Comparison of ENCODE assay signal across 9 mouse cellular contexts in the genomic region with DNA sequence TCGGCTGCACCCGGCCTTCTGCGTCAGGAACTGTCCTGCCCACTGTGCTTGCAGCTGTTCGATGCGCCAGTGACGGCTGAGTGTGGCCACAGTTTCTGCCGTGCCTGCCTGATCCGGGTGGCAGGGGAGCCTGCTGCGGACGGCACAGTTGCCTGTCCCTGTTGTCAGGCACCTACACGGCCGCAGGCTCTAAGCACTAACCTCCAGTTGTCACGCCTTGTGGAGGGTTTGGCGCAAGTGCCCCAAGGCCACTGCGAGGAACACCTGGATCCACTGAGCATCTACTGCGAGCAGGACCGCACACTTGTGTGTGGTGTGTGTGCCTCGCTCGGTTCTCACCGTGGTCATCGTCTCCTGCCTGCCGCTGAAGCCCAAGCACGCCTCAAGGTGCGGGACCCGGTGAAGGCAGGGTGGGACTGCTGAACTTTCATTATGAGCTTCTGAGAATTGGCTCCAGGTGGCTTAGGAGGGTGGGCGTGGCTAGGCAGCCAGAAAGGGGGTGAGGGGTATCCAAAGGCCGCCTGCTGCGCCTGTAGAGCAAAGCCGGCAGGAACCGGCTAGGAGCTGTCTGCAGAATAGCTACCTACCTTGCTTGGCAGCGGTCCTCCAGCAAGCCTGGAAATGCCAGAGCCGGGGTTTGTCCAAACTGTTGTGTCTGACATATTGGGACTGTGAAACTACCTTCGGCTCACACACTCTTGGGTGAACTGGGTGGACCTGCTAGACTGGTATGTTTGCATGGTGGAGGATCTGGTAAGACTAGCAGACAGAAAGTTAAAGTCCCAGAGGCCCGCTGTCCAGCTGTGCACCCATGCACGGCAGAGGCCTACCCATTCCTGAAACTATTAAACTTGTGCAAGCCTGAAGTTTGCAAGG. TPM values are rescaled to one million over a fixed set of nuclear protein-coding genes. Genes with fewer than 3 reads are reported as not detected.
DNase-seq lines count a peak whose midpoint lies in the region; ATAC-seq and TF ChIP-seq lines count a peak whose summit lies in the region.
"Had no signal": no experiment of that assay in that cellular context is flagged by ENCODE, and none has a peak within 500 bp of the region (broad histone marks: within the 10 kb centered on the region; RNA-seq: fewer than 3 reads in every experiment).

No protein-coding gene starts in this region.

- peak; percentile 34; the same call in 1 of the 2 replicates for ATAC-seq in heart, postnatal 0 days (ENCODE audit: insufficient read depth, low read depth)
- no peak for ATAC-seq in midbrain, embryonic 15.5 days (replicated peaks)
- ATAC-seq in monocyte, adult 5-6 weeks (replicated peaks; ENCODE audit: insufficient number of reproducible peaks, low FRiP score, low TSS enrichment, poor library complexity, severe bottlenecking) = no peak

- no peak for TF ChIP-seq CTCF in E14TG2a.4 (conservative IDR thresholded peaks at IDR 0.05; ENCODE audit: low read length)
- no peak for TF ChIP-seq CTCF in heart, postnatal 0 days (IDR thresholded peaks at IDR 0.05; ENCODE audit: low read depth)

- H3K27me3 ChIP-seq in E14TG2a.4 (ENCODE audit: insufficient read depth, low read length) = peaks cover 36% of the 10 kb centered on the region
- 0 out of 2 replicates have a peak, but pooled peaks cover 3% of the 10 kb centered on the region for H3K27me3 ChIP-seq in heart, postnatal 0 days (ENCODE audit: control insufficient read depth, insufficient read depth, low read length)
- no peaks in the 10 kb centered on the region; the same call in 1 of the 2 replicates for H3K27me3 ChIP-seq in midbrain, embryonic 15.5 days (replicated peaks)

- peak overlapping the region; percentile 78 for H3K4me3 ChIP-seq in E14TG2a.4 (replicated peaks; ENCODE audit: low read length)
- H3K4me3 ChIP-seq in heart, postnatal 0 days (ENCODE audit: low read depth, low read length) = peak overlapping the region; percentile 28
- H3K4me3 ChIP-seq in midbrain, embryonic 15.5 days = no peak overlapping the region

- TF ChIP-seq EP300 in heart, postnatal 0 days (IDR thresholded peaks at IDR 0.05; ENCODE audit: low read depth) = no peak

- 0 out of 2 replicates have a peak overlapping the region, but pooled peaks have one; percentile 23 for H3K9ac ChIP-seq in heart, postnatal 0 days (replicated peaks; ENCODE audit: low read depth, low read length)
- no peak overlapping the region for H3K9ac ChIP-seq in midbrain, embryonic 15.5 days
- H3K9ac ChIP-seq: liver, embryonic 14.5 days had no signal

- peak overlapping the region; percentile 78 for H3K27ac ChIP-seq in heart, postnatal 0 days (ENCODE audit: low read depth)
- no peak overlapping the region for H3K27ac ChIP-seq in midbrain, embryonic 15.5 days
- H3K27ac ChIP-seq: liver, embryonic 14.5 days had no signal

- WGBS in heart, postnatal 0 days = 33% methylated on average over 35 of the region's 35 CpGs
- 28% methylated on average over 35 of the region's 35 CpGs for WGBS in midbrain, embryonic 15.5 days

- DNase-seq in embryo, embryonic 11 days = peak; percentile 58
- DNase-seq in heart, postnatal 0 days (ENCODE audit: low spot score) = no peak
- peak; percentile 86 to 89 for DNase-seq in kidney, postnatal 36 days
- peak; percentile 80 for DNase-seq in yolk sac, embryonic 10.5 days (ENCODE audit: low spot score)
- DNase-seq in spleen, postnatal 10 days (ENCODE audit: low spot score in 2 of 2) = no peak

- H3K4me2 ChIP-seq in heart, postnatal 0 days (ENCODE audit: low read depth, low read length) = peak overlapping the region; percentile 54
- H3K4me2 ChIP-seq in midbrain, embryonic 15.5 days = peak overlapping the region; percentile 21

- H3K36me3 ChIP-seq in E14TG2a.4 (ENCODE audit: insufficient read depth, low read length) = peaks cover 12% of the 10 kb centered on the region
- H3K36me3 ChIP-seq in heart, postnatal 0 days (replicated peaks; ENCODE audit: control insufficient read depth, insufficient read depth, low read length) = no peaks in the 10 kb centered on the region
- H3K36me3 ChIP-seq in midbrain, embryonic 15.5 days (replicated peaks) = no peaks in the 10 kb centered on the region

- H3K4me1 ChIP-seq in E14TG2a.4 (replicated peaks; ENCODE audit: low read depth, low read length) = peaks cover 48% of the 10 kb centered on the region
- peaks cover 15% of the 10 kb centered on the region for H3K4me1 ChIP-seq in heart, postnatal 0 days (ENCODE audit: control insufficient read depth, insufficient read depth)
- peaks cover 6% of the 10 kb centered on the region; the same call in 1 of the 2 replicates for H3K4me1 ChIP-seq in midbrain, embryonic 15.5 days

- no peaks in the 10 kb centered on the region for H3K9me3 ChIP-seq in E14TG2a.4 (ENCODE audit: low read length)
- no peaks in the 10 kb centered on the region for H3K9me3 ChIP-seq in heart, postnatal 0 days (replicated peaks; ENCODE audit: control insufficient read depth, low read length)
- no peaks in the 10 kb centered on the region for H3K9me3 ChIP-seq in midbrain, embryonic 15.5 days

RNA-seq across cellular contexts. Expression of gene Trim72, which starts 1.0 kb away (rescaled TPM):
- total RNA-seq in heart, postnatal 0 days (2014; rRNA removed; ENCODE audit: low replicate concordance) = 22.8 and 52.7 TPM in 2 replicates
- polyA plus RNA-seq in heart, postnatal 0 days (2015; fragmentation: Nextera tagmentation; extraction: Ambion mirVana) = 2.2 and 2.3 TPM in 2 replicates
- polyA plus RNA-seq in midbrain, embryonic 15.5 days (2015; fragmentation: Nextera tagmentation; extraction: Ambion mirVana) = 0.10 TPM in 1 of 2 replicates, not detected in the other
- 0.68 TPM in 1 of 3 replicates, not detected in the others for total RNA-seq in monocyte, adult 5-6 weeks (2017)

RNA-seq across cellular contexts. Expression of gene Pycard, which starts 11.1 kb away (rescaled TPM):
- 30.7 and 89.6 TPM in 2 replicates for total RNA-seq in heart, postnatal 0 days (2014; rRNA removed; ENCODE audit: low replicate concordance)
- polyA plus RNA-seq in heart, postnatal 0 days (2015; fragmentation: Nextera tagmentation; extraction: Ambion mirVana) = 43.0 and 46.4 TPM in 2 replicates
- 6.5 and 7.9 TPM in 2 replicates for polyA plus RNA-seq in midbrain, embryonic 15.5 days (2015; fragmentation: Nextera tagmentation; extraction: Ambion mirVana)
- total RNA-seq in monocyte, adult 5-6 weeks (2017) = 65.7 to 90.8 TPM (median 79.5 TPM) in 3 replicates

RNA-seq across cellular contexts. Expression of gene Fus, which starts 37.5 kb away (rescaled TPM):
- 25.8 and 33.4 TPM in 2 replicates for total RNA-seq in heart, postnatal 0 days (2014; rRNA removed; ENCODE audit: low replicate concordance)
- 134 and 175 TPM in 2 replicates for polyA plus RNA-seq in heart, postnatal 0 days (2015; fragmentation: Nextera tagmentation; extraction: Ambion mirVana)
- polyA plus RNA-seq in midbrain, embryonic 15.5 days (2015; fragmentation: Nextera tagmentation; extraction: Ambion mirVana) = 380 and 381 TPM in 2 replicates
- 85.2 to 172 TPM (median 110 TPM) in 3 replicates for total RNA-seq in monocyte, adult 5-6 weeks (2017)

RNA-seq across cellular contexts. Expression of gene Itgam, which starts 57.7 kb away (rescaled TPM):
- total RNA-seq in heart, postnatal 0 days (2014; rRNA removed; ENCODE audit: low replicate concordance) = 0.38 and 1.9 TPM in 2 replicates
- 0.53 and 0.58 TPM in 2 replicates for polyA plus RNA-seq in heart, postnatal 0 days (2015; fragmentation: Nextera tagmentation; extraction: Ambion mirVana)
- polyA plus RNA-seq in midbrain, embryonic 15.5 days (2015; fragmentation: Nextera tagmentation; extraction: Ambion mirVana) = 1.3 and 1.4 TPM in 2 replicates
- 419 to 520 TPM (median 447 TPM) in 3 replicates for total RNA-seq in monocyte, adult 5-6 weeks (2017)

RNA-seq across cellular contexts. Expression of gene Gm49368, which starts 57.8 kb away (rescaled TPM):
- total RNA-seq in heart, postnatal 0 days (2014; rRNA removed; ENCODE audit: low replicate concordance) = not detected in 2 replicates
- not detected in 2 replicates for polyA plus RNA-seq in heart, postnatal 0 days (2015; fragmentation: Nextera tagmentation; extraction: Ambion mirVana)
- polyA plus RNA-seq in midbrain, embryonic 15.5 days (2015; fragmentation: Nextera tagmentation; extraction: Ambion mirVana) = not detected in 2 replicates
- 33.7 to 34.7 TPM in 2 of 3 replicates, not detected in the other for total RNA-seq in monocyte, adult 5-6 weeks (2017)

Comparison
In these comparisons a context has a peak if more than half of its experiments do, and no peak if none do; other contexts are left out.
1. DNase-seq: peak in embryo, embryonic 11 days (single experiment), kidney, postnatal 36 days (2 of 2) and yolk sac, embryonic 10.5 days (single experiment); none in heart, postnatal 0 days (single experiment) and spleen, postnatal 10 days (0 of 2).
2. RNA of gene Trim72, which starts 1.0 kb away (total RNA-seq): 22.8 to 52.7 TPM in heart, postnatal 0 days; 0.68 TPM in monocyte, adult 5-6 weeks; every median in the first group is over 10 times any median in the second.